Mouse (Mus musculus): ENCODE measurements around the gene Gm49601.

DNA sequence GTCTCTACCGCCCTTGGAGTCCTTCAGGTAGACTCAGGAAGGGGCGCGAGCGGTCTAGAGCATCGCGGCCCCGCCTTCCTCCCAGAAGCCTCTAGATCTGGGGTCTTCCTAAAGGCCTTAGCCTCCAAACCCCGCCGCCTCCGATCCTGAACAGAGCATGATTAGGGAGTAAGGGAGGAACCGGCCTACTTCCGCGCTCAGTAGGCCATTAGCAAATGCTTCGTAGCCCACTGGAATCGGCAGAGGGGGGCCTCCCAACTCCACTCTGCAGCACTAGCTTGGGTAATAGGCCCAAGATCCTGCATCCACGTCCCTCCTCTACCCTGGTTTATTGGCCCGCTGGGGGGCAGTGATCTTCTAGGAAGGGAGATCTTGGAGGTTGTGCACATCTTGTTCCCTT, 4.2 kb downstream of the Gm49601 start, which contains the start of gene Gp1bb:
- TF ChIP-seq CTCF (IDR thresholded peaks at IDR 0.05; ENCODE audit: borderline replicate concordance, extremely low read depth, insufficient read depth, insufficient read length) (no peak), POLR2A (IDR thresholded peaks at IDR 0.05; ENCODE audit: borderline replicate concordance, extremely low read depth, insufficient read depth, insufficient read length, poor library complexity, severe bottlenecking) (no peak)
